Mouse (Mus musculus): ENCODE measurements around the gene Supt5. TPM values are rescaled to one million over a fixed set of nuclear protein-coding genes. Genes with fewer than 3 reads are reported as not detected.
"Not testable (repeated sequence)": the region's sequence is repeated elsewhere in the genome, so short reads cannot be mapped to it uniquely, and the experiment has no call there.

Gene Supt5
- 241 and 245 TPM in 2 replicates for polyA plus RNA-seq (2012; rRNA removed)

DNA sequence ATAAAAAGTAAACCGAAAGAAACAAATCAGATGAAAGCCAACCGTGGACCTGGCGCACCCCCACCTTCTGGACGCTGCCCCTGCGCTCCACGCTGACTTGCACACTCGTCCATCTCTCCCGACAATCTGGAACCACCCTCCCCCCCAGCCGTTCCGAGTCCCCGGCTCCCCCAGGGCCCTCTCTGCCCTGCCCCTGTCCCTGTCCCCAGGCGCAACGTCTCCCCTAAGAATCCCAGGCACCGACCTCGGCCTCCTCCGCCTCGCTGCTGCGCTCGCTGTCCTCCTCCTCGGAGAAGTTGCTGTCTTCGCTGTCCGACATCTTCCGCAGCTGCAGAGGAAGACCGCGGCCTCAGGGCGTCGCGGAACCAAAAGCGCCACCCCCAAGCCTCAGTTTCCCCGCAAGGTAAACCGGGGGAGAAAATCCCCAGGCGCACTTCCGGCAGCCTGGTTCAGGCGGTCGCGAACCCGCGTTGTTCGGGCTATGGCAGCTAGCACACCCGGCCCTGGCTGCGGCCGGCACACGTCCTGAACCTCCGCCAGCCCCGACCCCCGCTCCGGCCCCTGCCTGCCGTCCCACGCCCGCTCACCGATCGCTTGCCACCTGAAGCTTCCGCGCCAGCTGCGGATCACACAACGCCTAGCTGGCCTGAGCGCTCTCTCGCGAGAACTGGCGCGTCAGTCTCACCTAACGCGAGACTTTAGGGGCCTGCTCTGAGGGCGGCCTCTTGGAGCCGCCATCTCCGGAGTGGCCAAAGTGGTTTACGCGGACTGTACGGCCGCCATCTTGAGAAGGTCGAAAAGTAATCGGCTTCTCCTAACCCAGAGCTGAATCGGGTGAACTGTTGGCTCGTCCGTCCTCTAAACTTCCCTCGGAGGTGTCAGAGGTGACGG, at the start of gene Supt5:
Gene Supt5 (minus strand): TSS at position 639 of the 891 bp plus-strand sequence.
- Histone ChIP-seq H3K4me3 (ENCODE audit: control insufficient read depth, insufficient read depth, low read length) (peak within 1 kb of the TSS; percentile 77), H3K4me1 (replicated peaks; ENCODE audit: control insufficient read depth, insufficient read depth, low read length) (peaks cover 9% of the 10 kb centered on the region), H3K27me3 (ENCODE audit: control insufficient read depth, insufficient read depth, low read length) (no peaks in the 10 kb centered on the region; the same call in 1 of the 2 replicates), H3K27ac (ENCODE audit: control insufficient read depth, insufficient read depth, low read length) (peak within 1 kb of the TSS; percentile 81), H3K36me3 (ENCODE audit: control insufficient read depth, insufficient read depth, low read length) (no peaks in the 10 kb centered on the region)
- peak; percentile 98 for DNase-seq
- under 1% methylated on average over 77 of the region's 77 CpGs for WGBS
- TF ChIP-seq CTCF (IDR thresholded peaks at IDR 0.05; ENCODE audit: borderline replicate concordance, control insufficient read depth, extremely low read depth, insufficient read depth, low read length, poor library complexity): peak; percentile 60; the same call in 1 of the 2 replicates
- peak; percentile 92 for TF ChIP-seq POLR2A (IDR thresholded peaks at IDR 0.05; ENCODE audit: control insufficient read depth, extremely low read depth, insufficient read depth, low read length, poor library complexity)

DNA sequence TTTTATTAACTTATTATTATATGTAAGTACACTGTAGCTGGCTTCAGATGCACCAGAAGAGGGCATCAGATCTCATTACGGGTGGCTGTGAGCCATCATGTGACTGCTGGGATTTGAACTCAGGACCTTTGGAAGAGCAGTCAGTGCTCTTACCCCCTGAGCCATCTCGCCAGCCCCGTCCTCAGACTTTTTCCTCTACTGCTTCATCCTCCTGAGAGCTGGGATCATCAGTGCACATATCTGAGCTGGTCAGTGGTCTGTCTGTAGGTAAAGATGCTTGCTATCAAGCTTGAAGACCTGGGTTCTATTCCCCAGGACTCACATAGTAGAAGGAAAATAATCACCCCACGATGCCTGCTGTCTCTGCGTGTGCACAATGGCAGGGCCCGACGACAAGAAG, 48.8 kb upstream of the Supt5 start:
- H3K4me1 ChIP-seq (replicated peaks; ENCODE audit: control insufficient read depth, insufficient read depth, low read length): peaks cover 42% of the 10 kb centered on the region
- not testable (repeated sequence) for H3K4me3 ChIP-seq (ENCODE audit: control insufficient read depth, insufficient read depth, low read length); H3K27me3 ChIP-seq (ENCODE audit: control insufficient read depth, insufficient read depth, low read length); H3K27ac ChIP-seq (ENCODE audit: control insufficient read depth, insufficient read depth, low read length); H3K36me3 ChIP-seq (ENCODE audit: control insufficient read depth, insufficient read depth, low read length); DNase-seq
- WGBS: 94% methylated on average over 7 of the region's 7 CpGs

DNA sequence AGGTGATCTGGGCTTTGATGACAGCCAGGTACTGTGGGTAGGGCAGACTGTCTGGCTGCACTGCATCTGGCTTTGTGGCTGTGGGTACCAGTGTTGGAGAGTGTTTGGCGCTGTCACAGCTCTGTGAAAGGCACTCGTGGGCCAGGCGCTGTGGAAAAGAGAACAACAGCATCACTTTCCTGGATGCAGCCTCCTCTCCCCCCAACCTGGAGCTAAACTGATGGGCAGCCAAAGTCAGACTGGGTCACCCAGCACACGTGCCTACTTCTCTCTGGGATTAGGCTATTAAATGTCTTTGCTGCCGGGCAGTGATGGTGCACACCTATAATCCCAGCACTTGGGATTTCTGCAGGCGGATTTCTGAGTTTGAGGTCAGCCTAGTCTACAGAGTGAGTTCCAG, 48.3 kb upstream of the Supt5 start:
- H3K36me3 ChIP-seq (ENCODE audit: control insufficient read depth, insufficient read depth, low read length): not testable (repeated sequence)

DNA sequence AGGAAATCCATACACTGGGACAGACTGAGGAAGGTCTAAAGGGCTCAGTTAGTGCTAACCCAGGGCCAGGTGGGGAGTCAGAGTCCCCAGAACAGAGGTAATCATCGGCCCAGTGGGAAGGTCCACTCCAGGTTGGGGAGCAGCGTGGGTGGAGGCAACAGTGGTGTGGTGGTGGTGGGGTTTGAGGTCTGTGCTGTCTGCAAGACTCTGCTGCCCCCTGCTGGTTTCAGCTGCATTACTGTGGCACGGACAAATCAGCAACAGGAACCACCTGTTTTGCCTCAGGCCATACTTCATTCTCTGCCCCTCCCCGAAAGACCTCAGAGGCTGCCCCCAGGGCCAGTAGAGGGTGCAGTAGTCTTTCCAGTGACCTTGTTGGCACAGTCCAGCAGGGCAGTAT, 47.9 kb upstream of the Supt5 start:
- 3% methylated on average over 4 of the region's 4 CpGs for WGBS
- Histone ChIP-seq H3K4me1 (replicated peaks; ENCODE audit: control insufficient read depth, insufficient read depth, low read length) (peaks cover 44% of the 10 kb centered on the region), H3K36me3 (ENCODE audit: control insufficient read depth, insufficient read depth, low read length) (peaks cover 6% of the 10 kb centered on the region; the same call in 1 of the 2 replicates), H3K27ac (ENCODE audit: control insufficient read depth, insufficient read depth, low read length) (peak overlapping the region; percentile 98), H3K27me3 (ENCODE audit: control insufficient read depth, insufficient read depth, low read length) (no peaks in the 10 kb centered on the region), H3K4me3 (ENCODE audit: control insufficient read depth, insufficient read depth, low read length) (no peak overlapping the region)
- DNase-seq: peak; percentile 89
- TF ChIP-seq POLR2A (IDR thresholded peaks at IDR 0.05; ENCODE audit: control insufficient read depth, extremely low read depth, insufficient read depth, low read length, poor library complexity) (no peak), CTCF (IDR thresholded peaks at IDR 0.05; ENCODE audit: borderline replicate concordance, control insufficient read depth, extremely low read depth, insufficient read depth, low read length, poor library complexity) (peak; percentile 89)

More for the DNA sequence above, 48.3 kb upstream of the Supt5 start:
- H3K27ac ChIP-seq (ENCODE audit: control insufficient read depth, insufficient read depth, low read length); H3K27me3 ChIP-seq (ENCODE audit: control insufficient read depth, insufficient read depth, low read length); H3K4me3 ChIP-seq (ENCODE audit: control insufficient read depth, insufficient read depth, low read length): not testable (repeated sequence)
- peak; percentile 11 for DNase-seq
- peaks cover 43% of the 10 kb centered on the region for H3K4me1 ChIP-seq (replicated peaks; ENCODE audit: control insufficient read depth, insufficient read depth, low read length)
- WGBS: 79% methylated on average over 6 of the region's 6 CpGs

DNA sequence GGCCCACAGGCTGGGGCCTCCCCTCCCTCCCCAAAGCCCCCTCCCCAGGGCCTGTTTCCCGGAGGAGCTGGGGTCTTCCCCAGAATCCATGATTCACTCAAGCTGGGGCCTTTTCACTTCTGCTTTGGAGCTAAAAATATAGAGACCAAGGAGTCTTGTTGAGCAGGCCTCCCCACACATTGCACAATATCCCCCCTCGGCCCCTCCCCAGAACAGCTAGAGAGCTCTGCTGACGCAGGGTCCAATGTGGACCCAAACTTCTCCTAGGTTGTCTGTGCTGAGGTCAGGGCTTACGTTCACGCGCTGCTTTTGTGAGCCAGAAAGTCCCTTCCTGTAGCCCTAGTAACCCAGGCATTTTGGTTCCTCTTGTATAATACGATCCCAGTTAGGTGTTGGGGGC, 47.5 kb upstream of the Supt5 start:
- Histone ChIP-seq H3K4me1 (replicated peaks; ENCODE audit: control insufficient read depth, insufficient read depth, low read length) (peaks cover 48% of the 10 kb centered on the region), H3K27ac (ENCODE audit: control insufficient read depth, insufficient read depth, low read length) (peak overlapping the region; percentile 98), H3K4me3 (ENCODE audit: control insufficient read depth, insufficient read depth, low read length) (no peak overlapping the region), H3K27me3 (ENCODE audit: control insufficient read depth, insufficient read depth, low read length) (no peaks in the 10 kb centered on the region), H3K36me3 (ENCODE audit: control insufficient read depth, insufficient read depth, low read length) (peaks cover 6% of the 10 kb centered on the region; the same call in 1 of the 2 replicates)
- peak; percentile 26 for DNase-seq
- 66% methylated on average over 7 of the region's 7 CpGs for WGBS
- TF ChIP-seq CTCF (IDR thresholded peaks at IDR 0.05; ENCODE audit: borderline replicate concordance, control insufficient read depth, extremely low read depth, insufficient read depth, low read length, poor library complexity) (no peak), POLR2A (IDR thresholded peaks at IDR 0.05; ENCODE audit: control insufficient read depth, extremely low read depth, insufficient read depth, low read length, poor library complexity) (no peak)

DNA sequence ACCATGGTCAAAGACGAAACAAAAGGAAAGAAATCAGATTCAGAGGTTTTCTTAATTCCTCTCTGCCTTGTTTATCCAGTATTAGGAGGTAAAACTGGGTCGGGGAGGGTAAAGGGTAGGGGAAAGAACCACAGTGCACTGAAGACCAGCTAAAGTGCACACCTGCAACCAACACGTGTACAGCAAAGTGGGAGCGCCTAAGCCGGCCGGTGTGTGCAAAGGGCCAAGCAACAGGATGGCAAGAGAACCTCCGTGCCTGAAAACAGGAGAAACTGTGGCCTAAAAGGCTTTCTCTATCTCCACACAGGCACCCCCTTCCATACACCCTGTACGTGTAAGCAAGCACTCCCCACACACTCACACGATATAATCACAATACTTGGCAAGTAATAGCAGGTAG, 46.6 kb upstream of the Supt5 start:
- Histone ChIP-seq H3K4me1 (replicated peaks; ENCODE audit: control insufficient read depth, insufficient read depth, low read length) (peaks cover 56% of the 10 kb centered on the region), H3K27ac (ENCODE audit: control insufficient read depth, insufficient read depth, low read length) (peak overlapping the region; percentile 98)

DNA sequence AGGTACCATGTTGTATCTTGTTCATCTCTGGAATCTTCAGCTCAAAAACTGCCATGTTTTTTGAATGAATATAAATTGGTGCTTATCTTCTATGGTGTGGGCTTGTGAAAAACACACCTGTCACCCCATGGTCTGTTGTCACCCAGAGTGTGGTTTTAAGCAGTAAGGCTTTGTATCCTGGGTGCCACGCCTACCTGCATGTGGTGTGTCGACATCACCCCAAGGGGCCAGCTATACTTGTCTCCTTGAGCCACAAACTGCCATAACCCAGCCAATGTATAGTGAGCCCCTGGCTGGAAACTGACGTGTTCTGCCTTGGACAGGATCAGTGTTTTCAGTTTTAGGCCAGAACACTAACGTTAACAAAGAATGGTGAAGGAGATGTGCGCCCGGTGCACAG, 45.6 kb upstream of the Supt5 start:
- Histone ChIP-seq H3K27ac (ENCODE audit: control insufficient read depth, insufficient read depth, low read length) (peak overlapping the region; percentile 98), H3K4me3 (ENCODE audit: control insufficient read depth, insufficient read depth, low read length) (no peak overlapping the region), H3K27me3 (ENCODE audit: control insufficient read depth, insufficient read depth, low read length) (no peaks in the 10 kb centered on the region), H3K4me1 (replicated peaks; ENCODE audit: control insufficient read depth, insufficient read depth, low read length) (peaks cover 63% of the 10 kb centered on the region), H3K36me3 (ENCODE audit: control insufficient read depth, insufficient read depth, low read length) (no peaks in the 10 kb centered on the region)
- WGBS: 41% methylated on average over 6 of the region's 6 CpGs
- DNase-seq: peak; percentile 66
- TF ChIP-seq CTCF (IDR thresholded peaks at IDR 0.05; ENCODE audit: borderline replicate concordance, control insufficient read depth, extremely low read depth, insufficient read depth, low read length, poor library complexity) (no peak), POLR2A (IDR thresholded peaks at IDR 0.05; ENCODE audit: control insufficient read depth, extremely low read depth, insufficient read depth, low read length, poor library complexity) (no peak)

More for the DNA sequence above, 46.6 kb upstream of the Supt5 start:
- H3K27me3 ChIP-seq (ENCODE audit: control insufficient read depth, insufficient read depth, low read length): no peaks in the 10 kb centered on the region
- H3K4me3 ChIP-seq (ENCODE audit: control insufficient read depth, insufficient read depth, low read length): no peak overlapping the region
- peaks cover 1% of the 10 kb centered on the region; the same call in 1 of the 2 replicates for H3K36me3 ChIP-seq (ENCODE audit: control insufficient read depth, insufficient read depth, low read length)
- WGBS: 45% methylated on average over 9 of the region's 9 CpGs
- peak; percentile 33 for DNase-seq
- TF ChIP-seq POLR2A (IDR thresholded peaks at IDR 0.05; ENCODE audit: control insufficient read depth, extremely low read depth, insufficient read depth, low read length, poor library complexity) (no peak), CTCF (IDR thresholded peaks at IDR 0.05; ENCODE audit: borderline replicate concordance, control insufficient read depth, extremely low read depth, insufficient read depth, low read length, poor library complexity) (no peak)

Measured in thymus, adult 2 months (tissue).